Mouse (Mus musculus): Measurements from ENCODE around the gene Rad52.

Rad52 gene

GRCm38 (mm10) chr6:119902204-119903080, at the start of gene Rad52:
Rad52 (plus strand) TSS chr6:119902698.
- DNase-seq (ENCODE audit: low read depth in 1 of 2, low spot score in 2 of 2), result peak; percentile 42 to 64

GRCm38 (mm10) chr6:119854156-119854555, 48.3 kb upstream of the Rad52 start:
- no peak for DNase-seq (ENCODE audit: low read depth in 1 of 2, low spot score in 2 of 2)

GRCm38 (mm10) chr6:119855471-119855870, 47.0 kb upstream of the Rad52 start:
- no peak for DNase-seq (ENCODE audit: low read depth in 1 of 2, low spot score in 2 of 2)

GRCm38 (mm10) chr6:119860236-119860635, 42.3 kb upstream of the Rad52 start:
- DNase-seq (ENCODE audit: low read depth in 1 of 2, low spot score in 2 of 2), result no peak

GRCm38 (mm10) chr6:119861519-119861918, 41.0 kb upstream of the Rad52 start:
- no peak for DNase-seq (ENCODE audit: low read depth in 1 of 2, low spot score in 2 of 2)

GRCm38 (mm10) chr6:119864341-119865034, 38.0 kb upstream of the Rad52 start:
- no peak for DNase-seq (ENCODE audit: low read depth in 1 of 2, low spot score in 2 of 2)

GRCm38 (mm10) chr6:119883151-119883550, 19.3 kb upstream of the Rad52 start:
- DNase-seq (ENCODE audit: low read depth in 1 of 2, low spot score in 2 of 2), result no peak

- DNase-seq (ENCODE audit: low read depth in 1 of 2, low spot score in 2 of 2), result no peak
Observed at GRCm38 (mm10) chr6:119892711-119893110, 9.8 kb upstream of the Rad52 start.

- DNase-seq (ENCODE audit: low read depth in 1 of 2, low spot score in 2 of 2), result no peak
Observed at GRCm38 (mm10) chr6:119903081-119903789, 737 bp downstream of the Rad52 start.

GRCm38 (mm10) chr6:119905461-119905860, 3.0 kb downstream of the Rad52 start:
- DNase-seq (ENCODE audit: low read depth in 1 of 2, low spot score in 2 of 2), result no peak

GRCm38 (mm10) chr6:119912046-119912445, 9.5 kb downstream of the Rad52 start:
- DNase-seq (ENCODE audit: low read depth in 1 of 2, low spot score in 2 of 2), result no peak

- no peak for DNase-seq (ENCODE audit: low read depth in 1 of 2, low spot score in 2 of 2)
Observed at GRCm38 (mm10) chr6:119915710-119916109, 13.2 kb downstream of the Rad52 start.

- peak; percentile 61 to 62 for DNase-seq (ENCODE audit: low read depth in 1 of 2, low spot score in 2 of 2)
Observed at GRCm38 (mm10) chr6:119918561-119919181, 16.2 kb downstream of the Rad52 start.

GRCm38 (mm10) chr6:119922136-119922535, 19.6 kb downstream of the Rad52 start:
- DNase-seq (ENCODE audit: low read depth in 1 of 2, low spot score in 2 of 2), result no peak

GRCm38 (mm10) chr6:119922544-119922943, 20.0 kb downstream of the Rad52 start:
- no peak for DNase-seq (ENCODE audit: low read depth in 1 of 2, low spot score in 2 of 2)

GRCm38 (mm10) chr6:119924235-119925005, 21.9 kb downstream of the Rad52 start:
- no peak for DNase-seq (ENCODE audit: low read depth in 1 of 2, low spot score in 2 of 2)

Measured in monocyte, adult 2 months (primary cell).